Mouse (Mus musculus): ENCODE results near the gene Birc5. TPM values are rescaled to one million over a fixed set of nuclear protein-coding genes. Genes with fewer than 3 reads are reported as not detected.

The Birc5 gene
- polyA plus RNA-seq, 1 experiment from 2014 or later: 344 TPM

GRCm38 (mm10) chr11:117860601-117861000 is 11.6 kb downstream of the Birc5 start, which contains the start of gene Tmem235:
Gene Tmem235, plus strand, starts transcription at chr11:117860752.
- no peak within 1 kb of the TSS for H3K27ac ChIP-seq
- no peaks in the 10 kb centered on the region for H3K9me3 ChIP-seq
- H3K4me2 ChIP-seq: peak within 1 kb of the TSS; percentile 48
- H3K27me3 ChIP-seq: peaks cover 57% of the 10 kb centered on the region
- H3K4me3 ChIP-seq: peak within 1 kb of the TSS; percentile 14; the same call in 1 of the 2 replicates
- peaks cover 21% of the 10 kb centered on the region for H3K36me3 ChIP-seq
- peaks cover 29% of the 10 kb centered on the region for H3K4me1 ChIP-seq
- WGBS: 4% methylated on average over 23 of the region's 23 CpGs
- ATAC-seq (ENCODE audit: insufficient number of reproducible peaks, insufficient read depth, low FRiP score, low TSS enrichment, low read depth): no peak
- H3K9ac ChIP-seq: peak within 1 kb of the TSS; percentile 27

GRCm38 (mm10) chr11:117863174-117863856 is 14.3 kb downstream of the Birc5 start:
- Histone ChIP-seq H3K4me1 (peaks cover 37% of the 10 kb centered on the region), H3K9me3 (no peaks in the 10 kb centered on the region), H3K4me3 (no peak overlapping the region), H3K27me3 (peaks cover 57% of the 10 kb centered on the region), H3K36me3 (no peaks in the 10 kb centered on the region), H3K9ac (0 out of 2 replicates have a peak overlapping the region, but pooled peaks have one; percentile 27), H3K27ac (no peak overlapping the region), H3K4me2 (no peak overlapping the region)
- no peak for ATAC-seq (ENCODE audit: insufficient number of reproducible peaks, insufficient read depth, low FRiP score, low TSS enrichment, low read depth)
- 28% methylated on average over 11 of the region's 11 CpGs for WGBS

GRCm38 (mm10) chr11:117864805-117865204 is 15.8 kb downstream of the Birc5 start:
- H3K4me2 ChIP-seq: no peak overlapping the region
- ATAC-seq (ENCODE audit: insufficient number of reproducible peaks, insufficient read depth, low FRiP score, low TSS enrichment, low read depth): no peak
- WGBS: 69% methylated on average over 2 of the region's 2 CpGs
- H3K27me3 ChIP-seq: peaks cover 43% of the 10 kb centered on the region
- H3K9me3 ChIP-seq: no peaks in the 10 kb centered on the region
- 0 out of 2 replicates have a peak overlapping the region, but pooled peaks have one; percentile 27 for H3K9ac ChIP-seq
- H3K36me3 ChIP-seq: no peaks in the 10 kb centered on the region
- H3K4me3 ChIP-seq: no peak overlapping the region
- H3K4me1 ChIP-seq: peaks cover 22% of the 10 kb centered on the region
- H3K27ac ChIP-seq: no peak overlapping the region

GRCm38 (mm10) chr11:117865988-117866387 is 16.9 kb downstream of the Birc5 start:
- no peak overlapping the region for H3K4me3 ChIP-seq

GRCm38 (mm10) chr11:117870688-117871365 is 21.8 kb downstream of the Birc5 start:
- 33% methylated on average over 12 of the region's 12 CpGs for WGBS
- no peak overlapping the region for H3K4me3 ChIP-seq
- H3K27ac ChIP-seq: no peak overlapping the region
- no peaks in the 10 kb centered on the region for H3K36me3 ChIP-seq
- 0 out of 2 replicates have a peak overlapping the region, but pooled peaks have one; percentile 40 for H3K9ac ChIP-seq
- H3K9me3 ChIP-seq: no peaks in the 10 kb centered on the region
- H3K27me3 ChIP-seq: no peaks in the 10 kb centered on the region; the same call in 1 of the 2 replicates
- peaks cover 26% of the 10 kb centered on the region for H3K4me1 ChIP-seq
- H3K4me2 ChIP-seq: peak overlapping the region; percentile 27
- ATAC-seq (ENCODE audit: insufficient number of reproducible peaks, insufficient read depth, low FRiP score, low TSS enrichment, low read depth): no peak

More at GRCm38 (mm10) chr11:117865988-117866387, 16.9 kb downstream of the Birc5 start:
- WGBS: 18% methylated on average over 6 of the region's 6 CpGs
- no peak overlapping the region; the same call in 1 of the 2 replicates for H3K27ac ChIP-seq
- H3K9me3 ChIP-seq: no peaks in the 10 kb centered on the region
- H3K27me3 ChIP-seq: peaks cover 31% of the 10 kb centered on the region
- H3K36me3 ChIP-seq: no peaks in the 10 kb centered on the region
- H3K4me1 ChIP-seq: peaks cover 17% of the 10 kb centered on the region
- no peak overlapping the region for H3K4me2 ChIP-seq
- no peak for ATAC-seq (ENCODE audit: insufficient number of reproducible peaks, insufficient read depth, low FRiP score, low TSS enrichment, low read depth)
- H3K9ac ChIP-seq: peak overlapping the region; percentile 36; the same call in 1 of the 2 replicates

- ATAC-seq (ENCODE audit: insufficient number of reproducible peaks, insufficient read depth, low FRiP score, low TSS enrichment, low read depth): no peak
- H3K36me3 ChIP-seq: no peaks in the 10 kb centered on the region
- 64% methylated on average over 5 of the region's 5 CpGs for WGBS
- H3K9me3 ChIP-seq: no peaks in the 10 kb centered on the region
- no peak overlapping the region for H3K27ac ChIP-seq
- no peak overlapping the region for H3K4me2 ChIP-seq
- no peak overlapping the region for H3K9ac ChIP-seq
- no peaks in the 10 kb centered on the region; the same call in 1 of the 2 replicates for H3K27me3 ChIP-seq
- H3K4me1 ChIP-seq: peaks cover 20% of the 10 kb centered on the region
- H3K4me3 ChIP-seq: no peak overlapping the region
Observed at GRCm38 (mm10) chr11:117871376-117871775, 22.3 kb downstream of the Birc5 start.

GRCm38 (mm10) chr11:117871911-117872584 is 23.0 kb downstream of the Birc5 start:
- Histone ChIP-seq H3K9me3 (no peaks in the 10 kb centered on the region), H3K4me2 (peak overlapping the region; percentile 92; the same call in 1 of the 2 replicates), H3K4me3 (no peak overlapping the region), H3K9ac (no peak overlapping the region), H3K4me1 (peaks cover 19% of the 10 kb centered on the region), H3K27ac (no peak overlapping the region), H3K27me3 (no peaks in the 10 kb centered on the region; the same call in 1 of the 2 replicates), H3K36me3 (no peaks in the 10 kb centered on the region)
- 57% methylated on average over 12 of the region's 12 CpGs for WGBS
- no peak for ATAC-seq (ENCODE audit: insufficient number of reproducible peaks, insufficient read depth, low FRiP score, low TSS enrichment, low read depth)

GRCm38 (mm10) chr11:117872861-117873608 is 24.0 kb downstream of the Birc5 start, which contains the start of gene Tha1:
Gene Tha1, minus strand, starts transcription at chr11:117873481.
- H3K36me3 ChIP-seq: no peaks in the 10 kb centered on the region
- peak; percentile 41; the same call in 1 of the 2 replicates for ATAC-seq (ENCODE audit: insufficient number of reproducible peaks, insufficient read depth, low FRiP score, low TSS enrichment, low read depth)
- WGBS: 1% methylated on average over 51 of the region's 51 CpGs
- H3K9ac ChIP-seq: peak within 1 kb of the TSS; percentile 75
- no peaks in the 10 kb centered on the region for H3K9me3 ChIP-seq
- peak within 1 kb of the TSS; percentile 1; the same call in 1 of the 2 replicates for H3K27ac ChIP-seq
- H3K4me2 ChIP-seq: peak within 1 kb of the TSS; percentile 92
- peak within 1 kb of the TSS; percentile 61 for H3K4me3 ChIP-seq
- H3K4me1 ChIP-seq: peaks cover 20% of the 10 kb centered on the region
- H3K27me3 ChIP-seq: no peaks in the 10 kb centered on the region; the same call in 1 of the 2 replicates

- Histone ChIP-seq H3K4me2 (no peak overlapping the region), H3K4me3 (no peak overlapping the region), H3K27me3 (no peaks in the 10 kb centered on the region; the same call in 1 of the 2 replicates), H3K9me3 (no peaks in the 10 kb centered on the region), H3K9ac (no peak overlapping the region), H3K36me3 (no peaks in the 10 kb centered on the region), H3K27ac (no peak overlapping the region), H3K4me1 (peaks cover 34% of the 10 kb centered on the region)
- no peak for ATAC-seq (ENCODE audit: insufficient number of reproducible peaks, insufficient read depth, low FRiP score, low TSS enrichment, low read depth)
- WGBS: 50% methylated on average over 4 of the region's 4 CpGs
Observed at GRCm38 (mm10) chr11:117874419-117874818, 25.4 kb downstream of the Birc5 start.

GRCm38 (mm10) chr11:117875681-117876080 is 26.6 kb downstream of the Birc5 start:
- H3K4me3 ChIP-seq: no peak overlapping the region
- 25% methylated on average over 6 of the region's 6 CpGs for WGBS
- peaks cover 4% of the 10 kb centered on the region; the same call in 1 of the 2 replicates for H3K27me3 ChIP-seq
- no peaks in the 10 kb centered on the region for H3K36me3 ChIP-seq
- peaks cover 33% of the 10 kb centered on the region for H3K4me1 ChIP-seq
- ATAC-seq (ENCODE audit: insufficient number of reproducible peaks, insufficient read depth, low FRiP score, low TSS enrichment, low read depth): no peak
- no peak overlapping the region for H3K4me2 ChIP-seq
- H3K9me3 ChIP-seq: no peaks in the 10 kb centered on the region
- no peak overlapping the region for H3K27ac ChIP-seq
- H3K9ac ChIP-seq: 0 out of 2 replicates have a peak overlapping the region, but pooled peaks have one; percentile 12
